Mouse (Mus musculus): ENCODE results near the gene Selp. TPM values are rescaled to one million over a fixed set of nuclear protein-coding genes. Genes with fewer than 3 reads are reported as not detected.

Selp gene
- polyA plus RNA-seq, 1 experiment from 2014 or later = not detected

- H3K4me2 ChIP-seq (replicated peaks) = no peak overlapping the region
- no peaks in the 10 kb centered on the region for H3K4me1 ChIP-seq
- H3K4me3 ChIP-seq = no peak overlapping the region
- WGBS = 94% methylated on average over 3 of the region's 3 CpGs
- H3K9ac ChIP-seq (replicated peaks) = no peak overlapping the region
- H3K36me3 ChIP-seq = no peaks in the 10 kb centered on the region
- no peaks in the 10 kb centered on the region for H3K27me3 ChIP-seq
- no peak for ATAC-seq (ENCODE audit: low FRiP score, low read depth)
- H3K9me3 ChIP-seq = no peaks in the 10 kb centered on the region
- H3K27ac ChIP-seq (replicated peaks) = no peak overlapping the region
These were observed 5.7 kb downstream of the Selp start for GRCm38 (mm10) chr1:164120777-164121158.

- no peaks in the 10 kb centered on the region for H3K4me1 ChIP-seq
- no peak overlapping the region for H3K9ac ChIP-seq (replicated peaks)
- no peak overlapping the region for H3K4me2 ChIP-seq (replicated peaks)
- H3K4me3 ChIP-seq = no peak overlapping the region
- H3K27ac ChIP-seq (replicated peaks) = no peak overlapping the region
- no peak for ATAC-seq (ENCODE audit: low FRiP score, low read depth)
- 78% methylated on average over 3 of the region's 3 CpGs for WGBS
- no peaks in the 10 kb centered on the region for H3K9me3 ChIP-seq
- H3K27me3 ChIP-seq = no peaks in the 10 kb centered on the region
- no peaks in the 10 kb centered on the region for H3K36me3 ChIP-seq
These were observed 8.8 kb downstream of the Selp start for GRCm38 (mm10) chr1:164123836-164124235.

- Histone ChIP-seq H3K9ac (replicated peaks) (no peak overlapping the region), H3K4me1 (no peaks in the 10 kb centered on the region), H3K27ac (replicated peaks) (no peak overlapping the region), H3K4me2 (replicated peaks) (no peak overlapping the region), H3K4me3 (no peak overlapping the region), H3K36me3 (no peaks in the 10 kb centered on the region), H3K27me3 (no peaks in the 10 kb centered on the region), H3K9me3 (no peaks in the 10 kb centered on the region)
- ATAC-seq (ENCODE audit: low FRiP score, low read depth) = no peak
- WGBS = 80% methylated on average over 3 of the region's 3 CpGs
These were observed 14.9 kb downstream of the Selp start for GRCm38 (mm10) chr1:164130013-164130412.

GRCm38 (mm10) chr1:164132609-164133008 lies 17.5 kb downstream of the Selp start:
- Histone ChIP-seq H3K9ac (replicated peaks) (no peak overlapping the region), H3K36me3 (no peaks in the 10 kb centered on the region), H3K4me1 (no peaks in the 10 kb centered on the region), H3K9me3 (no peaks in the 10 kb centered on the region), H3K4me2 (replicated peaks) (no peak overlapping the region), H3K27ac (replicated peaks) (no peak overlapping the region), H3K4me3 (no peak overlapping the region), H3K27me3 (no peaks in the 10 kb centered on the region)
- 89% methylated on average over 1 of the region's 1 CpGs for WGBS
- no peak for ATAC-seq (ENCODE audit: low FRiP score, low read depth)

GRCm38 (mm10) chr1:164134101-164134500 lies 19.0 kb downstream of the Selp start:
- H3K4me1 ChIP-seq = no peaks in the 10 kb centered on the region
- H3K9me3 ChIP-seq = no peaks in the 10 kb centered on the region
- H3K27ac ChIP-seq (replicated peaks) = no peak overlapping the region
- WGBS = 88% methylated on average over 6 of the region's 6 CpGs
- no peaks in the 10 kb centered on the region for H3K27me3 ChIP-seq
- no peak overlapping the region for H3K4me2 ChIP-seq (replicated peaks)
- ATAC-seq (ENCODE audit: low FRiP score, low read depth) = no peak
- H3K4me3 ChIP-seq = no peak overlapping the region
- H3K36me3 ChIP-seq = no peaks in the 10 kb centered on the region
- H3K9ac ChIP-seq (replicated peaks) = no peak overlapping the region

- Histone ChIP-seq H3K36me3 (no peaks in the 10 kb centered on the region), H3K9ac (replicated peaks) (no peak overlapping the region), H3K9me3 (no peaks in the 10 kb centered on the region), H3K27ac (replicated peaks) (no peak overlapping the region), H3K4me1 (no peaks in the 10 kb centered on the region), H3K27me3 (no peaks in the 10 kb centered on the region), H3K4me2 (replicated peaks) (no peak overlapping the region), H3K4me3 (no peak overlapping the region)
- no peak for ATAC-seq (ENCODE audit: low FRiP score, low read depth)
- WGBS = 73% methylated on average over 5 of the region's 5 CpGs
These were observed 20.3 kb downstream of the Selp start for GRCm38 (mm10) chr1:164135360-164135759.

- Histone ChIP-seq H3K4me2 (replicated peaks) (no peak overlapping the region), H3K4me1 (no peaks in the 10 kb centered on the region), H3K36me3 (no peaks in the 10 kb centered on the region), H3K9me3 (no peaks in the 10 kb centered on the region), H3K27me3 (no peaks in the 10 kb centered on the region), H3K4me3 (no peak overlapping the region), H3K9ac (replicated peaks) (no peak overlapping the region), H3K27ac (replicated peaks) (no peak overlapping the region)
- no peak for ATAC-seq (ENCODE audit: low FRiP score, low read depth)
- 84% methylated on average over 11 of the region's 11 CpGs for WGBS
These were observed 20.9 kb downstream of the Selp start for GRCm38 (mm10) chr1:164135960-164136359.

GRCm38 (mm10) chr1:164136636-164137035 lies 21.6 kb downstream of the Selp start:
- 79% methylated on average over 6 of the region's 6 CpGs for WGBS

GRCm38 (mm10) chr1:164138365-164139130 lies 23.5 kb downstream of the Selp start:
- no peaks in the 10 kb centered on the region for H3K27me3 ChIP-seq
- WGBS = 11% methylated on average over 5 of the region's 5 CpGs
- no peaks in the 10 kb centered on the region for H3K4me1 ChIP-seq
- H3K9ac ChIP-seq (replicated peaks) = no peak overlapping the region
- no peak overlapping the region for H3K27ac ChIP-seq (replicated peaks)
- H3K4me3 ChIP-seq = no peak overlapping the region
- no peaks in the 10 kb centered on the region for H3K36me3 ChIP-seq
- no peaks in the 10 kb centered on the region for H3K9me3 ChIP-seq
- peak; percentile 88 for ATAC-seq (ENCODE audit: low FRiP score, low read depth)
- no peak overlapping the region; the same call in 1 of the 2 replicates for H3K4me2 ChIP-seq (replicated peaks)

More at GRCm38 (mm10) chr1:164136636-164137035, 21.6 kb downstream of the Selp start:
- H3K4me1 ChIP-seq = no peaks in the 10 kb centered on the region
- ATAC-seq (ENCODE audit: low FRiP score, low read depth) = no peak
- no peak overlapping the region for H3K27ac ChIP-seq (replicated peaks)
- no peak overlapping the region for H3K9ac ChIP-seq (replicated peaks)
- no peak overlapping the region for H3K4me2 ChIP-seq (replicated peaks)
- no peaks in the 10 kb centered on the region for H3K27me3 ChIP-seq
- H3K9me3 ChIP-seq = no peaks in the 10 kb centered on the region
- no peaks in the 10 kb centered on the region for H3K36me3 ChIP-seq
- H3K4me3 ChIP-seq = no peak overlapping the region

- 78% methylated on average over 4 of the region's 4 CpGs for WGBS
- no peak for ATAC-seq (ENCODE audit: low FRiP score, low read depth)
- H3K9ac ChIP-seq (replicated peaks) = no peak overlapping the region
These were observed 24.4 kb downstream of the Selp start for GRCm38 (mm10) chr1:164139464-164139863.

GRCm38 (mm10) chr1:164149083-164149482 lies 34.0 kb downstream of the Selp start:
- 95% methylated on average over 7 of the region's 7 CpGs for WGBS
- no peak overlapping the region for H3K27ac ChIP-seq (replicated peaks)
- H3K27me3 ChIP-seq = 0 out of 2 replicates have a peak, but pooled peaks cover 4% of the 10 kb centered on the region
- peaks cover 4% of the 10 kb centered on the region; the same call in 1 of the 2 replicates for H3K4me1 ChIP-seq
- no peak overlapping the region for H3K4me2 ChIP-seq (replicated peaks)
- no peak overlapping the region for H3K9ac ChIP-seq (replicated peaks)
- no peak overlapping the region for H3K4me3 ChIP-seq
- ATAC-seq (ENCODE audit: low FRiP score, low read depth) = no peak
- no peaks in the 10 kb centered on the region for H3K9me3 ChIP-seq
- H3K36me3 ChIP-seq = no peaks in the 10 kb centered on the region

More at GRCm38 (mm10) chr1:164139464-164139863, 24.4 kb downstream of the Selp start:
- Histone ChIP-seq H3K4me2 (replicated peaks) (no peak overlapping the region), H3K4me1 (no peaks in the 10 kb centered on the region), H3K9me3 (no peaks in the 10 kb centered on the region), H3K27me3 (no peaks in the 10 kb centered on the region), H3K27ac (replicated peaks) (no peak overlapping the region), H3K36me3 (no peaks in the 10 kb centered on the region), H3K4me3 (no peak overlapping the region)

GRCm38 (mm10) chr1:164151387-164152088 lies 36.5 kb downstream of the Selp start, which contains the start of gene F5:
Gene F5 (plus strand): TSS chr1:164151838.
- H3K4me3 ChIP-seq = no peak within 1 kb of the TSS
- H3K9me3 ChIP-seq = no peaks in the 10 kb centered on the region
- 12% methylated on average over 16 of the region's 16 CpGs for WGBS
- no peaks in the 10 kb centered on the region for H3K36me3 ChIP-seq
- 0 out of 2 replicates have a peak, but pooled peaks cover 4% of the 10 kb centered on the region for H3K27me3 ChIP-seq
- peak; percentile 47; the same call in 1 of the 2 replicates for ATAC-seq (ENCODE audit: low FRiP score, low read depth)
- H3K27ac ChIP-seq (replicated peaks) = no peak within 1 kb of the TSS
- peaks cover 4% of the 10 kb centered on the region; the same call in 1 of the 2 replicates for H3K4me1 ChIP-seq
- no peak within 1 kb of the TSS; the same call in 1 of the 2 replicates for H3K9ac ChIP-seq (replicated peaks)
- H3K4me2 ChIP-seq (replicated peaks) = peak within 1 kb of the TSS; percentile 21; the same call in 1 of the 2 replicates

All from midbrain, embryonic 12.5 days (tissue).